Mouse (Mus musculus) lung, embryonic 15.5 days (tissue): ENCODE measurements around the gene Fads2. TPM values are rescaled to one million over a fixed set of nuclear protein-coding genes. Genes with fewer than 3 reads are reported as not detected.

Experiments
- ATAC-seq: fragments of 200-750 bp; cut with Nextera tagmentation; 2 replicates; pipeline ENCODE4 v1.8.0; 2017; ENCODE audit warnings: moderate number of reproducible peaks, borderline replicate concordance; ENCODE audit not compliant: low FRiP score, low TSS enrichment; ENCODE audit errors: extremely low read depth
- H3K27ac ChIP-seq: fragments of 300-500 bp; sonication (generic); 2 replicates; pipeline ENCODE4 v1.5.1; 2015; ENCODE audit warnings: moderate library complexity, mild to moderate bottlenecking, inconsistent platforms
- H3K27me3 ChIP-seq: fragments of 300-500 bp; sonication (generic); 2 replicates; pipeline ENCODE4 v1.6.1; 2015; ENCODE audit warnings: inconsistent platforms
- H3K36me3 ChIP-seq: fragments of 300-500 bp; sonication (generic); 2 replicates; pipeline ENCODE4 v1.6.1; 2015; ENCODE audit warnings: inconsistent platforms
- H3K4me1 ChIP-seq: fragments of 300-500 bp; sonication (generic); 2 replicates; pipeline ENCODE4 v1.6.1; 2015; ENCODE audit warnings: inconsistent platforms
- H3K4me2 ChIP-seq: fragments of 300-500 bp; sonication (generic); 2 replicates; pipeline ENCODE4 v1.6.1; 2015; ENCODE audit warnings: inconsistent platforms, mild to moderate bottlenecking, moderate library complexity
- H3K4me3 ChIP-seq: fragments of 300-500 bp; sonication (generic); 2 replicates; pipeline ENCODE4 v1.5.1; 2015; ENCODE audit warnings: mild to moderate bottlenecking, inconsistent platforms
- H3K9ac ChIP-seq: fragments of 300-500 bp; sonication (generic); 2 replicates; pipeline ENCODE4 v1.6.1; 2015; ENCODE audit warnings: inconsistent platforms
- H3K9me3 ChIP-seq: fragments of 300-500 bp; sonication (generic); 2 replicates; pipeline ENCODE4 v1.6.1; 2016; ENCODE audit warnings: inconsistent platforms
- WGBS: fragments of 180-500 bp; shearing (Covaris S2); methylation state at CpG from one replicate; pipeline ENCODE4 v1.1.7; 2015; 5-methylcytosine and 5-hydroxymethylcytosine counted together
- polyA plus RNA-seq: library from polyadenylated mRNA; unstranded; fragments of >200 nt; fragmentation: Nextera tagmentation; extraction: Ambion mirVana; gene quantifications from 2 replicates; pipeline ENCODE4 v1.2.1, GENCODE M21; 2015

Gene Fads2
- polyA plus RNA-seq, 1 experiment from 2014 or later, result 99.3 TPM

DNA sequence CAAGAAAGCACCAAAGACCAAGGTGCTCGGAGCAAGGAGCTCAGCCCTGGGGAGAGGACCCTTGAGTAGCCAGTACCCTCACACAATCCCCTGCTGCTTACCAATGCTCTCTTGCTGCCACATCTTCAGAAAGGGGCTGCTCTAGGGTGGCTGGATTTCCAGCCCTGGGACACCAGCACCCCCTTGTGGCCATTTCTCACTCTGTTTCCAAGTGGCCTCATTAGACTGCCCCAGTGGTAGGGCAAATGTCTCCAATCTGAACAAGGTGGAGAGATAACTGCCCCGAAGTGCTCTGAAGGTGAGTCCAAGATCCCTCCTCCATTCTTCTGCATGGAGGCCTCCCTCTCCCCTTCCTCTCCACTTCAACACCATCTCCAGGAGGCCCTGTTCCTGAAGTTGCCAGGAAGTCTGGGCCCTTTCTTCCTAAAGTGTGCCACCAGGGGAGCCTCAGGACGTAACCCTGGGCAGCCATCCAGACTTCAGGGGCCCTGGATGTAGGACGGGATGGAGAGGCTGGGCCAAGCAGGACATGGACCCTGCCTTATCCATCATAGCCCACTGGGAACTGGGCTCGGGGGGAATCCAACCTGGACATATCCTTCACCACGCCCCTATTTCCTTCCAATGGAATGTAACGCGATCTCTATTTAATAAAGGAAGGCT is 66.6 kb downstream of the Fads2 start:
- Histone ChIP-seq H3K36me3 (peaks cover 3% of the 10 kb centered on the region; the same call in 1 of the 2 replicates), H3K4me2 (no peak overlapping the region), H3K27ac (0 out of 2 replicates have a peak overlapping the region, but pooled peaks have one; percentile 22), H3K4me1 (peaks cover 43% of the 10 kb centered on the region), H3K4me3 (no peak overlapping the region), H3K9me3 (no peaks in the 10 kb centered on the region), H3K27me3 (no peaks in the 10 kb centered on the region), H3K9ac (no peak overlapping the region)
- peak; percentile 29; the same call in 1 of the 2 replicates for ATAC-seq
- 45% methylated on average over 8 of the region's 8 CpGs for WGBS

GRCm38 (mm10) chr19:10034356-10034755 is 67.2 kb downstream of the Fads2 start:
- Histone ChIP-seq H3K4me1 (peaks cover 38% of the 10 kb centered on the region), H3K9ac (no peak overlapping the region), H3K9me3 (no peaks in the 10 kb centered on the region), H3K27me3 (no peaks in the 10 kb centered on the region), H3K27ac (no peak overlapping the region), H3K4me2 (no peak overlapping the region), H3K36me3 (peaks cover 6% of the 10 kb centered on the region), H3K4me3 (no peak overlapping the region)
- WGBS, result 83% methylated on average over 5 of the region's 5 CpGs
- no peak for ATAC-seq

DNA sequence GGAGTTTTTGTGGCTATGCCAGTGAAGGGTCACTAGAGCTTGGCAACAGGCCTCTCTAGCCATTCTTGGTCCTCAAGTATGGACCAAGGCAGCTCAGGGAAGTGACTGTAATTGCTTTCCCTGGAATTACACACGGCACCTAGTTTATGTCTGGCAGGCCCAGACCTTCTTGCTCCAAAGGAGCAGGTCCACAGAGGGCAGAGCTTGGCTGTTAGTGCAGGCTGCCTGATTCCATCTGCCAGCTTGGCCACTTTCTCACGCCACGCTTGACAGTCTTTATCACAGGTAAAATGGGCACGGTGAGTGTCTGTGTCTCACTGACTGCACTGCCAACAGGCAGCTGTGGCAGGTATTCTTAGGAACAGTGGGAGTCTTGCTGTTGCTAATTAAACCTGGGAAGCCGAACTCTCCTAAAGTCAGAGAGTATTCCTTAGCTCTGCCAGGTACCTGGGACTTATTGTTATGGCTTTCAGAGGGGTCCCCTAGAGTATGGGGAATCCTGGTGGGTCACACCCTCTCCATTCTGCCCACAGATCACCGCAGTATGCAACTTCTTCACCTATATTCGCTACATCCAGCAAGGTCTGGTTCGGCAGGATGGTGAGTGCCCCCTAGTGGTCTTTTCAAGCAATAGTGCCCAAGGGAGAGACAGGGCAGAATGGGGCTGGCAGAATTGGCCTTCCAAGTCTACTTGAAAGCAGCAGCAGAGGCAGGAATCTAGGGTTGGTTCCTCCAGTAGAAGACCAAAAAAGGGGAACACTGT is 68.2 kb downstream of the Fads2 start:
- Histone ChIP-seq H3K36me3 (peaks cover 9% of the 10 kb centered on the region), H3K27me3 (no peaks in the 10 kb centered on the region), H3K4me2 (no peak overlapping the region), H3K9me3 (no peaks in the 10 kb centered on the region), H3K27ac (no peak overlapping the region), H3K4me1 (peaks cover 28% of the 10 kb centered on the region), H3K4me3 (no peak overlapping the region), H3K9ac (no peak overlapping the region)
- 37% methylated on average over 8 of the region's 8 CpGs for WGBS
- peak; percentile 14; the same call in 1 of the 2 replicates for ATAC-seq

DNA sequence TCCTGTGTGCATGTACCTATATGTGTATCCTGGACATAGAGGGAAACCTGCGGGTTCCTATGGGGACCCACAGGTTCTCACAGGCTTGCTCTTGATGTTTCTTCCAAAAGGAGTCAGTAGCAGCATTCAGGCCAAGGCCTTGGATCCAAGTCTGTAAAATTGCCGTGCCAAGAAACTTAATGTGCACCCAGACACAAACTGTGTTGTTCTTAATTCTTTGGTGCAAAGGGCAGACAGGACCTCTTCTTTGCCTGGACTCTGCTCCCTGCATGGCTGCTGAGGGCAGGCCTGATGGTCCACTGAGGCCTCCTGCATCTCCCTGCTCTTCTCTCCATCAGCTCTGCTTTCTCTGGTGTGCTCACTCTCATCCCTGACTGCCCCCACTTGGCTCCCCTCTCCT is 71.8 kb downstream of the Fads2 start:
- no peak overlapping the region for H3K9ac ChIP-seq
- H3K4me1 ChIP-seq, result peaks cover 26% of the 10 kb centered on the region
- H3K36me3 ChIP-seq, result peaks cover 17% of the 10 kb centered on the region
- no peak for ATAC-seq
- no peak overlapping the region for H3K4me3 ChIP-seq
- H3K27ac ChIP-seq, result no peak overlapping the region
- H3K9me3 ChIP-seq, result no peaks in the 10 kb centered on the region
- H3K27me3 ChIP-seq, result no peaks in the 10 kb centered on the region
- no peak overlapping the region for H3K4me2 ChIP-seq
- WGBS, result 93% methylated on average over 2 of the region's 2 CpGs

DNA sequence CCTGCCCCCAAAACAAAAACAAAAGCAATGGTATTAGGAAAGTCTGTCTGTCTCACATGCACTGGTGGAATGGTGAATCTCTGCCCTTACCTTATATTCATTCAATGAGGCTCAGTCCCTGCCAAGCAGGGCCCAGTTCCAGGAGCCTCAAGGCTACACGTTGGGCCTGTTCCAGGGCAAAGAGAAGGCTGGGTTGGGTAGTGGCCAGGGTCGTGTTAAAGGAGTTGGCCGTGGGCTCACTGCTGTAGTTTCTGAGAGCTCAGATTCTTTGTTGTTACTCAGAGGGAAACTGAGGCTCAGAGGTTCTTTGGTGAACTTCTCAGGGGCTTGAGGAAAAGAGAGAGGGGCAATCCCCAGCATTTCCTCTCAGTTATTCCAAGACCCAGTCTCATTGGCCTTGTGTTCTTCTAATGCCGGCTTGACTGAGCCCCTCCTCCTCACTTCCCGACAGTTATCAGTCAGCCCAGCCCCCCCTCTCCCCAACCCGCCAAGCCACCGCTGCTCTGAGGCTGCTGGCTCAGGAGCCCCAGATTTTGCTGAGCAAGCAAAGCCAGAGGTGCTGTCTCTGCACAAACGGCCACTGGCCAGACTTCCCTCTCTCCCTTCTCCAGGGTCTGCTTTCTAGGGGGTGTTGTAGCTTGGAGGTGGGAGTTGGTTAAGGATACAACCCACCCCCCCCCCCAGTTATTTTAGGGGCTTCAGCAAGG is 76.2 kb downstream of the Fads2 start:
- Histone ChIP-seq H3K4me3 (no peak overlapping the region), H3K9me3 (no peaks in the 10 kb centered on the region), H3K4me2 (peak overlapping the region; percentile 39), H3K36me3 (peaks cover 16% of the 10 kb centered on the region), H3K27me3 (no peaks in the 10 kb centered on the region), H3K9ac (no peak overlapping the region), H3K4me1 (peaks cover 53% of the 10 kb centered on the region), H3K27ac (peak overlapping the region; percentile 92)
- peak; percentile 86 for ATAC-seq
- 8% methylated on average over 8 of the region's 8 CpGs for WGBS

- ATAC-seq, result no peak
- peaks cover 64% of the 10 kb centered on the region for H3K4me1 ChIP-seq
- peaks cover 8% of the 10 kb centered on the region; the same call in 1 of the 2 replicates for H3K36me3 ChIP-seq
- H3K4me2 ChIP-seq, result 0 out of 2 replicates have a peak overlapping the region, but pooled peaks have one; percentile 10
- H3K4me3 ChIP-seq, result no peak overlapping the region
- H3K9ac ChIP-seq, result no peak overlapping the region
- no peaks in the 10 kb centered on the region for H3K27me3 ChIP-seq
- peak overlapping the region; percentile 66 for H3K27ac ChIP-seq
- no peaks in the 10 kb centered on the region for H3K9me3 ChIP-seq
- 45% methylated on average over 9 of the region's 9 CpGs for WGBS
These were observed 78.2 kb downstream of the Fads2 start for GRCm38 (mm10) chr19:10023304-10023758.

DNA sequence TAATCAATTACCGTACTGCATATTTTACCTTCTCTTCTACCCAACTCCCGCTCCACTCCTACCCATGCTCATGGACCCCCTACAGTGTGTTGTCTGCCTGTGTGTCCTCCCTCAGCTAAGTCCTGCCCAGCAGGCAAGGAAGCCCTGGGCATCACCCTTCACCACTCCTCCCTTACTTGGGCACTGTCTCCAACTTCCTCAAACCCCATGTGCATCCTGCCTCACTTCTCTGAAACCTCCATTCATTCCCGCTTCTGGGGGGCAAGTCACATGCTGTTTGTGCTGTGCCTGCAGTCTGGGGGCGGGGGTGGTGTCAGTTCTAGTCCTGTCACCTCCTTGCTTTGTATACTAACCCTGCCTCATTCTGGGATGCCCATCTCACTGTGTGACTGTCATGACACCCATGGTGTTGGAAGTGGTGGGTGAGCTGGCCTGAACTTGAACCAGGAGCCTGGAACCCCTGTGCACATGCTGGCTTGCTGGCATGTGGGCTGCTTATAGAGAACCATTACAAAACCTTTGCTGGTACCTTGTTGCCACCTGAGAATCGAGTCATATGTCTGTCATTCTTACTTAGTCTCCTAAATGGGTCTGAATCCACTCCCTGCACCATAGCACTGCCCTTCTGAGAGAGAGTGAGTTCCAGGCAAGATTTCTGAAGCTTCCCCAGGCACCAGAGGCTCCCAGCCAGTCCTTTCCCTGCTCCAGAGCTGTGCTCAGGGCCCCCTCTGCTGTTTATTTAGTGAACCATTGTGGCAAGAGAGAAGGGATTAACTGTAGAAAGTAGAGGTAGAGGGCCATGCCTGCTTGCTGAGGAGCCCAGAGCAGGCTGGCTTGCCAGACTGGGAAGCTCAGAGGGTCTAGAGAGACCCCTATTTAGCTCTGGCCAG is 78.9 kb downstream of the Fads2 start:
- H3K27ac ChIP-seq, result peak overlapping the region; percentile 66
- H3K4me2 ChIP-seq, result 0 out of 2 replicates have a peak overlapping the region, but pooled peaks have one; percentile 19
- WGBS, result 64% methylated on average over 5 of the region's 5 CpGs
- no peaks in the 10 kb centered on the region for H3K27me3 ChIP-seq
- H3K9ac ChIP-seq, result no peak overlapping the region
- peaks cover 66% of the 10 kb centered on the region for H3K4me1 ChIP-seq
- no peak overlapping the region for H3K4me3 ChIP-seq
- peaks cover 2% of the 10 kb centered on the region; the same call in 1 of the 2 replicates for H3K36me3 ChIP-seq
- ATAC-seq, result no peak
- H3K9me3 ChIP-seq, result no peaks in the 10 kb centered on the region

GRCm38 (mm10) chr19:10021981-10022380 is 79.6 kb downstream of the Fads2 start:
- peaks cover 68% of the 10 kb centered on the region for H3K4me1 ChIP-seq
- no peaks in the 10 kb centered on the region for H3K9me3 ChIP-seq
- no peak overlapping the region for H3K4me3 ChIP-seq
- H3K4me2 ChIP-seq, result no peak overlapping the region
- no peak for ATAC-seq
- H3K27me3 ChIP-seq, result no peaks in the 10 kb centered on the region
- no peaks in the 10 kb centered on the region for H3K36me3 ChIP-seq
- H3K27ac ChIP-seq, result no peak overlapping the region
- no peak overlapping the region for H3K9ac ChIP-seq
- WGBS, result 76% methylated on average over 2 of the region's 2 CpGs

- H3K27me3 ChIP-seq, result no peaks in the 10 kb centered on the region
- no peaks in the 10 kb centered on the region for H3K9me3 ChIP-seq
- no peaks in the 10 kb centered on the region for H3K36me3 ChIP-seq
- WGBS, result 55% methylated on average over 4 of the region's 4 CpGs
- H3K9ac ChIP-seq, result peak overlapping the region; percentile 49
- H3K27ac ChIP-seq, result no peak overlapping the region
- peaks cover 52% of the 10 kb centered on the region for H3K4me1 ChIP-seq
- ATAC-seq, result no peak
- peak overlapping the region; percentile 75 for H3K4me2 ChIP-seq
- peak overlapping the region; percentile 51 for H3K4me3 ChIP-seq
These were observed 82.3 kb downstream of the Fads2 start for GRCm38 (mm10) chr19:10019214-10019760.

- Histone ChIP-seq H3K4me1 (peaks cover 52% of the 10 kb centered on the region), H3K4me2 (peak overlapping the region; percentile 75), H3K27me3 (no peaks in the 10 kb centered on the region), H3K9me3 (no peaks in the 10 kb centered on the region), H3K27ac (peak overlapping the region; percentile 62), H3K4me3 (peak overlapping the region; percentile 51), H3K36me3 (no peaks in the 10 kb centered on the region), H3K9ac (peak overlapping the region; percentile 49)
- peak; percentile 44 for ATAC-seq
- WGBS, result 2% methylated on average over 3 of the region's 3 CpGs
These were observed 83.1 kb downstream of the Fads2 start for GRCm38 (mm10) chr19:10018527-10018818.
